Mouse (Mus musculus) hindbrain, postnatal 0 days (tissue): ENCODE results near the gene Map10. TPM values are rescaled to one million over a fixed set of nuclear protein-coding genes. Genes with fewer than 3 reads are reported as not detected.

Source experiments
- ATAC-seq: fragments of 200-750 bp; cut with Nextera tagmentation; 2 replicates; pipeline ENCODE4 v1.8.0; 2017; ENCODE audit warnings: mild to moderate bottlenecking, moderate TSS enrichment, moderate library complexity
- DNase-seq: peaks from one replicate; pipeline ENCODE4 v3.0.0-alpha.2; 2015; ENCODE audit warnings: low spot score
- H3K27ac ChIP-seq: fragments of 300-500 bp; sonication (generic); 2 replicates; pipeline ENCODE4 v1.5.1; 2014; ENCODE audit warnings: mild to moderate bottlenecking
- H3K27me3 ChIP-seq: fragments of 300-500 bp; sonication (generic); 2 replicates; pipeline ENCODE4 v1.6.1; 2014; ENCODE audit warnings: low read length, mixed read lengths; ENCODE audit not compliant: insufficient read depth
- H3K36me3 ChIP-seq: fragments of 300-500 bp; sonication (generic); 2 replicates; pipeline ENCODE4 v1.6.1; 2014; ENCODE audit warnings: low read length, mixed read lengths; ENCODE audit not compliant: insufficient read depth
- H3K4me1 ChIP-seq: fragments of 300-500 bp; sonication (generic); 2 replicates; pipeline ENCODE4 v1.6.1; 2014; ENCODE audit warnings: antibody characterized with exemption, low read length, mixed read lengths; ENCODE audit not compliant: insufficient read depth
- H3K4me2 ChIP-seq: fragments of 300-500 bp; sonication (generic); 2 replicates; pipeline ENCODE4 v1.6.1; 2014; ENCODE audit warnings: low read depth, mild to moderate bottlenecking, low read length, moderate library complexity, mixed read lengths
- H3K4me3 ChIP-seq: fragments of 300-500 bp; sonication (generic); 2 replicates; pipeline ENCODE4 v1.5.1; 2014; ENCODE audit warnings: low read length
- H3K9ac ChIP-seq: fragments of 300-500 bp; sonication (generic); replicated peaks from 2 replicates; pipeline ENCODE4 v1.6.1; 2014; ENCODE audit warnings: mild to moderate bottlenecking, low read length, moderate library complexity, mixed read lengths
- H3K9me3 ChIP-seq: fragments of 300-500 bp; sonication (generic); 2 replicates; pipeline ENCODE4 v1.6.1; 2016; ENCODE audit warnings: low read length, mixed read lengths
- CTCF ChIP-seq: IDR thresholded peaks from 2 replicates; pipeline ENCODE4 v1.5.1; 2016; ENCODE audit warnings: antibody characterized with exemption, control low read depth, low read depth
- WGBS: fragments of 180-500 bp; shearing (Covaris S2); extraction: QIAGEN DNeasy Blood & Tissue Kit; methylation state at CpG from one replicate; pipeline ENCODE4 v1.1.7; 2014; 5-methylcytosine and 5-hydroxymethylcytosine counted together
- polyA plus RNA-seq: library from polyadenylated mRNA; unstranded; fragments of >200 nt; fragmentation: Nextera tagmentation; extraction: Ambion mirVana; gene quantifications from 2 replicates; pipeline ENCODE4 v1.2.1, GENCODE M21; 2015
- total RNA-seq: library from RNA; depleted of rRNA; stranded (reverse); fragments of >200 nt; gene quantifications from 2 replicates; pipeline ENCODE4 v1.2.3, GENCODE M21; 2014; rRNA removed

Gene Map10
- total RNA-seq (9.7 and 13.4 TPM in 2 replicates), polyA plus RNA-seq (5.5 and 6.3 TPM in 2 replicates)

- Histone ChIP-seq H3K27ac (peak within 1 kb of the TSS; percentile 79), H3K9ac (peak within 1 kb of the TSS; percentile 61), H3K36me3 (no peaks in the 10 kb centered on the region), H3K9me3 (peaks cover 12% of the 10 kb centered on the region; the same call in 1 of the 2 replicates), H3K27me3 (no peaks in the 10 kb centered on the region), H3K4me3 (peak within 1 kb of the TSS; percentile 49), H3K4me1 (peaks cover 5% of the 10 kb centered on the region), H3K4me2 (peak within 1 kb of the TSS; percentile 78)
- TF ChIP-seq CTCF: no peak
- 3% methylated on average over 61 of the region's 62 CpGs for WGBS
- DNase-seq (peak; percentile 95), ATAC-seq (peak; percentile 91)
Measured at GRCm38 (mm10) chr8:125669700-125670195, at the start of gene Map10. Map10 (plus strand) TSS chr8:125669818.

DNA sequence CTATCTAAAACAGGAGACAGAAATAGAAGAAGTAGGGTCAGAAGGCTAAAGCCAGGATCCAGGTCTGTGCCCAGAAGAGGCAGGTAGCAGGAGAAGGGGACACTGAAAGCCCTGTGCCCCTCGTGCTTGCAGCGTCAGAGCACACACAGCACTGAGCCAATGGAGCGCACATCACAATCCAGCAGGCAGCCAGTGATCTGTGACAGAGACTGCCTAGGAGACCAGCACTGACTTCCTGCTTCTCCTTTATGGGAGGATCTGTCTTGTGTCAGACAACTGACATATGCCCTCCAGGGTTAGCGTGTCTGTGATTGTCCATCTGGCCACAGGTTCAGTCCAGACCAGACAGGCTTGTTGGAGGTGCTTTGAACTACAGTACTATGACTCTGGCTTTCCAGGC is 49.3 kb upstream of the Map10 start:
- 63% methylated on average over 4 of the region's 4 CpGs for WGBS
- DNase-seq (no peak), ATAC-seq (no peak)
- Histone ChIP-seq H3K27ac (no peak overlapping the region), H3K27me3 (no peaks in the 10 kb centered on the region), H3K4me3 (no peak overlapping the region), H3K36me3 (no peaks in the 10 kb centered on the region), H3K9ac (no peak overlapping the region), H3K4me1 (peaks cover 8% of the 10 kb centered on the region; the same call in 1 of the 2 replicates), H3K9me3 (no peaks in the 10 kb centered on the region), H3K4me2 (no peak overlapping the region)
- no peak for TF ChIP-seq CTCF

GRCm38 (mm10) chr8:125624287-125624686 is 45.3 kb upstream of the Map10 start:
- Histone ChIP-seq H3K4me2 (no peak overlapping the region), H3K4me1 (peaks cover 8% of the 10 kb centered on the region; the same call in 1 of the 2 replicates), H3K36me3 (no peaks in the 10 kb centered on the region), H3K27me3 (no peaks in the 10 kb centered on the region), H3K27ac (no peak overlapping the region), H3K4me3 (no peak overlapping the region), H3K9me3 (no peaks in the 10 kb centered on the region), H3K9ac (no peak overlapping the region)
- DNase-seq (no peak), ATAC-seq (no peak)
- 80% methylated on average over 8 of the region's 8 CpGs for WGBS
- TF ChIP-seq CTCF: no peak

- no peak for ATAC-seq
- Histone ChIP-seq H3K27ac (no peak overlapping the region), H3K4me1 (peaks cover 4% of the 10 kb centered on the region; the same call in 1 of the 2 replicates), H3K9me3 (no peaks in the 10 kb centered on the region), H3K4me2 (no peak overlapping the region), H3K9ac (no peak overlapping the region), H3K4me3 (no peak overlapping the region), H3K27me3 (no peaks in the 10 kb centered on the region), H3K36me3 (no peaks in the 10 kb centered on the region)
- WGBS: 94% methylated on average over 8 of the region's 8 CpGs
- TF ChIP-seq CTCF: no peak
- DNase-seq: no peak
Measured at GRCm38 (mm10) chr8:125626381-125626780, 43.2 kb upstream of the Map10 start.

- Histone ChIP-seq H3K27me3 (no peaks in the 10 kb centered on the region), H3K9me3 (no peaks in the 10 kb centered on the region), H3K27ac (no peak overlapping the region), H3K4me1 (peaks cover 4% of the 10 kb centered on the region; the same call in 1 of the 2 replicates), H3K9ac (no peak overlapping the region), H3K36me3 (no peaks in the 10 kb centered on the region), H3K4me2 (no peak overlapping the region), H3K4me3 (no peak overlapping the region)
- no peak for DNase-seq
- 93% methylated on average over 1 of the region's 1 CpGs for WGBS
- no peak for TF ChIP-seq CTCF
- ATAC-seq: no peak
Measured at GRCm38 (mm10) chr8:125628834-125629233, 40.8 kb upstream of the Map10 start.

DNA sequence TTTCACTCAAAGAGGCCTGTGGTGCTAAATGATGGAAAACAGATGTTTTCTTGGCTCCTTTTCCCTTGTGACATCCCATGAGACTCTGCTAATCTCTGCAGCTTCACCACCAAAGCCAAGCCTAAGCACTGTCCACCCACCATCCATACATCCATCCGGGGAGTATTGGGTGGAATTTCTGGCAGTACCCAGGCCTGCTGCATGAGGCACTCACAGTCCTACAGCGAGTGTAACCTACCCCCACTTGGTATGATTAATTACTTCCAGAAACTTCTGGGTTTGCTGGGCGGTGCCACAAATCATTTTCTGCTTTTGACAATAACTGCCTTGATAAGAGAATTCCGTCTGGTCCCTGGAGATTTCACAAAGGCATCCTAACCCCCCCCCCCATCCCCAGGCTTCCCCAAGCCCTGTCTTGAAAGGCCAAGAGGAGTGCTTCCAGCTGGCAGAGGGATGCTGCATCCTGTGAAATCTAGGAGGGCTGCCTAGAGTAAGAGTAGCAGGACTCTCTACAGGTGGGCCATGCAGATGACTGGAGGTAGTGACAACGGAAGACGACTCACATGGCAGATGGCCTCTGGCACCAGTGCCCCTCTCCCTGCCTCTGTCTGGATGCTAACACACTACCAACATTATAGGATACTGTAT is 31.1 kb upstream of the Map10 start:
- no peaks in the 10 kb centered on the region for H3K27me3 ChIP-seq
- DNase-seq (no peak), ATAC-seq (no peak)
- no peaks in the 10 kb centered on the region for H3K36me3 ChIP-seq
- peaks cover 10% of the 10 kb centered on the region for H3K4me1 ChIP-seq
- no peak for TF ChIP-seq CTCF
- H3K4me3 ChIP-seq: no peak overlapping the region
- no peaks in the 10 kb centered on the region for H3K9me3 ChIP-seq
- no peak overlapping the region for H3K9ac ChIP-seq
- 84% methylated on average over 6 of the region's 6 CpGs for WGBS
- no peak overlapping the region for H3K27ac ChIP-seq
- no peak overlapping the region for H3K4me2 ChIP-seq

GRCm38 (mm10) chr8:125639631-125640030 is 30.0 kb upstream of the Map10 start:
- 87% methylated on average over 2 of the region's 2 CpGs for WGBS
- Histone ChIP-seq H3K4me2 (no peak overlapping the region), H3K9ac (no peak overlapping the region), H3K4me1 (peaks cover 10% of the 10 kb centered on the region), H3K36me3 (no peaks in the 10 kb centered on the region), H3K4me3 (no peak overlapping the region), H3K9me3 (no peaks in the 10 kb centered on the region), H3K27me3 (no peaks in the 10 kb centered on the region), H3K27ac (no peak overlapping the region)
- ATAC-seq (no peak), DNase-seq (no peak)
- TF ChIP-seq CTCF: no peak
